Mouse (Mus musculus): ENCODE measurements around the gene Slc22a14. TPM values are rescaled to one million over a fixed set of nuclear protein-coding genes. Genes with fewer than 3 reads are reported as not detected.

Slc22a14 gene
- total and polyA plus RNA-seq, 3 experiments, result 0.12 TPM; not detected in 2

- peak; percentile 94 for DNase-seq
Measured at GRCm38 (mm10) chr9:119357331-119358057, 7.9 kb downstream of the Slc22a14 start, which contains the start of gene Xylb. TSS of gene Xylb (plus strand) at chr9:119357381.

DNA sequence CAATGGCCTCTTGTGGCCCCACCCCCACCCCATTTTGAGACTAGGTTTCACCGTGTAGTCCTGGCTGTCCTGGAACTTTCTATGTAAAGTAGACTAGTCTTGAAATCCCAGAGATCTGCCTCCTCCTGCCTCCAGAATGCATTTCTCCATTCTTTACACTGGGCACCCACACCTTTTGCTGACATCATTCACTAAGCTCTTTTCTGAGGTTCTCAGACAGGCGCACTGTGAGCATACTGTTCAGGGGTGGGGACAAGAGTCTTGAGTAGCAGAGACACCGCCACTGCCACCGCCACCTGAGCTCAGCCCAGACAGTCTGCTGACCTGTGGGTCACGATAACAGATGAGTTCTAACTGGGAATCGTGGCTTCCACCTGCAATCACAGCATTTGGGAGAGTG, 9.4 kb downstream of the Slc22a14 start:
- no peak for DNase-seq

DNA sequence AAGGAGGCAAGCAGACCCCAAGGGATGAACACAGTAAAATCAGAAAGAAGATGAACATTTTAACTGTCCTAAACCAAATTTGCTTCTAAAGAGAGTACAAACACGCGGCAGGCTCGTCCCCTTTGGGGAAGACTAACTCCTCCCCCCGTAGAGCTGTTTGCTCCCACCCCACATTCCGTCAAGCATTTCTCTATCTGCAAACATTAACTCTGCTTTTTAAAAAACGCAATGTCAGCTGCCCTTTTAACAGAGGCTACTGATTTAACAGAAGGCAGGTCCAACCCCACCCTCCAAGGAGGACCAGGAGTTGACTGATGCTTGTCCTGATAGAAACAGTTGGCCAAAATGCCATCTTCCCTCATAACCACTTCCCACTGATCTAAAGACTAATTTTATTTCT, 11.4 kb downstream of the Slc22a14 start:
- no peak for DNase-seq

- DNase-seq, result peak; percentile 77
Measured at GRCm38 (mm10) chr9:119352060-119352459, 13.3 kb downstream of the Slc22a14 start.

- DNase-seq, result no peak
Measured at GRCm38 (mm10) chr9:119350947-119351705, 14.2 kb downstream of the Slc22a14 start.

DNA sequence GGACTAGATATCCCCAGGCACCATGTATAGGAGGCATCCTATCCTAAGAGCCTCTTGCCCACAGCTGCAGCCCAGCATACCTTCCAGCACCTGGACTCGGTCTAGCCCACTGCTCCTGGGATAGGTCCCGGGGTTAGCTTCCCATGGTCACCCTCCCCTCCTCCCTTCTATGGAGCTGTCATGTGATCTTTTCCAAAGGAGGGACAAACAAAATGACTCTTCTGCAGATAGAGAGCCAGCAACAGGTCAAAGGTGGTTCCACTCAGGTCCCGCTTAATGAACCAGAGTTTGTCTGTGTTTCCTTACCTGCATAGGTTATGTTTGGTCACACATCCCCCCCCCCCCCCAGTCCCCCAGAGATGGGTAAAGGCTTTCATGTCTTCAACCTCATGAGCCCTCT, 14.8 kb downstream of the Slc22a14 start:
- no peak for DNase-seq

DNA sequence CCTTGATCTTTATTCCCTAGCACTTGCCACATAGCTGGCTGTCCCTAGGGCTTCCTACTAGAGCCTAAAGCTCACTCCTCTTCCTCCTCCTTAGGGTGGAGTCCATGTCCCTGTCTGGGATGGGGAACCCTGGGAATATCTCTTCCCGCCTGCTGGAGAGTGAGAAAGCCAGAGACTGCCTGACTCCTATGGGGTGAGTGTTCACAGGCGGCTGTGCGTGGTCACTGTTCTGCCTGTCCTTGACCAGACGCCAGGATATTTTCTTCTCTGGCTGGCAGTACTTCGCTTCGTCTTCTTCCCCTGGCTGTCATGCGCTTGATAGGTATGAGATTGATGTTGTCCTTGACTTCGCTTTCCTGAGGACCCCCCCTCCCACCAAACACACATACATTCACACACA, 19.0 kb downstream of the Slc22a14 start:
- DNase-seq, result peak; percentile 64

- no peak for DNase-seq
Measured at GRCm38 (mm10) chr9:119342728-119343127, 22.6 kb downstream of the Slc22a14 start.

GRCm38 (mm10) chr9:119340909-119341816, 24.2 kb downstream of the Slc22a14 start, which contains the start of gene Myd88:
TSS of gene Myd88 (minus strand) at chr9:119341411.
- peak; percentile 98 for DNase-seq

DNA sequence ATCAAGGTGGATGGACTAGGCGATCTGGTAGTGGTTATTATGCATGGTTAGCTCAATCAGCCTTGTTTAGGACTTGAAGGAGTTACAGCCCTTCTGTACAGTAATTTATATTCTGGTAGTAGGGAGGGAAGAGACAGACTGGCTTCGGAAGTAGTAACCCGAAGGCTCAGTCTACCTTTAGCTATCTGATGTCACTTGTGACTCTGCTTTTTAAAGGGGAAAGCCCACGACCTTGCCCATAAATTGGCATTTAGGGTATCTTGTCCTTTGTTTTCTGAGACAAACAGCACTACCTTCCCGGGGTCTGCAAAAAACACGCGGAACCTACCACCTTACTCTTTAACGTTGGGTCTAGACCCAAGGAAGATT, 25.2 kb downstream of the Slc22a14 start:
- no peak for DNase-seq

GRCm38 (mm10) chr9:119339558-119340211, 25.7 kb downstream of the Slc22a14 start, which contains the start of gene Acaa1a:
TSS of gene Acaa1a (plus strand) at chr9:119339676.
- peak; percentile 90 for DNase-seq

GRCm38 (mm10) chr9:119339106-119339505, 26.2 kb downstream of the Slc22a14 start:
- no peak for DNase-seq

DNA sequence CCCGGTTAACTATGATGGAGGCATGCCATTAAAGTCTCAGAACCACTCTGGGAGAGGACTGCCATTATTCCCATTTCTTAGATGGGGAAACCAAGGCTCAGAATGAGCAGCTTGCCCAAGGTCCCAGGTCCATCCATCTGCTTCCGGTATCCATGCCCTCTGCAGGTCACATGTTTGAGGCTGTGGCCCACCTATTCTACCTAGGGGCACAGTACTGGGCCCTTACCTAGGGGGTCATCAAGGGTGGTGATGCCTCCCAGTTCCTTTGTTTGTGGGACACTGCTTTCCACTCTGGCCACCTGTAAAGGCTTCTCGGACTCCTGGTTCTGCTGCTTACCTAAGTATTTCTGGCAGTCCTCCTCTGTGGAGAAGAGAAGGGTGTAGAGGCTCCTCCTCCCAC, 27.0 kb downstream of the Slc22a14 start:
- DNase-seq, result no peak

DNA sequence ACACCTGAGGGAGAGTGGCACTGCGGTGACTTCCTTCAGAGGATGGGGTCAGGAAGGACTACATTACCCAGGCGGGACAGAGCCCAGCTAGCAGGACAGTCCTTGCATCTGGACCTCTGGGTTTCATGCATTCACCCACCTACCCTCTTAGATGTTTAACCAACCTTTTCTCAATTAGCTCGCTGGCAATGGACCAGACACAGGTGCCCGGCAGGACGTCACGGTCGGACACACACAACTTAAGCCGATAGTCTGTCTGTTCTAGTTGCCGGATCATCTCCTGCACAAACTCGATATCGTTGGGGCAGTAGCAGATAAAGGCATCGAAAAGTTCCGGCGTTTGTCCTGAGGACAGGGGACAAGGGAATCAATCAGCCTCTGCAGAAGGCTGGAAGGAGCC, 27.5 kb downstream of the Slc22a14 start:
- no peak for DNase-seq

DNA sequence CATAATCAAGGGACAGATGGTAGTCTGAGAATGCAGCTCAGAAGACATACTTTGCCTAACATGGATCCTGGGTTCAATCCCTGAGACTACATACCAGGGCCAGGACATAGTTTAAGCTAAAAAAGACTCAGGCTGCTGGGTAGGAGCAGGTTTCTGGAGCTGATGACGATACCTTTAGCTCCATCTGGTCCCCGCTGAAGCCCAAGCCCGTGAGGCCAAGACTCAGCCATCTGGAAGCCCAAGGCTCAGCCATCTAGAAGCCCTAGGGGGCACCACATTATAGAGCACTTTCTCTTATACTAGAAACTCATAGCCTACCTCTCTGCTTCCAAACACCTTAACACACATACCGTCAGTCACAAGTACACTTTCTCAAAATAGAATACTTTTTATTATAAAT, 29.8 kb downstream of the Slc22a14 start:
- DNase-seq, result no peak

GRCm38 (mm10) chr9:119334834-119335233, 30.5 kb downstream of the Slc22a14 start:
- DNase-seq, result no peak

DNA sequence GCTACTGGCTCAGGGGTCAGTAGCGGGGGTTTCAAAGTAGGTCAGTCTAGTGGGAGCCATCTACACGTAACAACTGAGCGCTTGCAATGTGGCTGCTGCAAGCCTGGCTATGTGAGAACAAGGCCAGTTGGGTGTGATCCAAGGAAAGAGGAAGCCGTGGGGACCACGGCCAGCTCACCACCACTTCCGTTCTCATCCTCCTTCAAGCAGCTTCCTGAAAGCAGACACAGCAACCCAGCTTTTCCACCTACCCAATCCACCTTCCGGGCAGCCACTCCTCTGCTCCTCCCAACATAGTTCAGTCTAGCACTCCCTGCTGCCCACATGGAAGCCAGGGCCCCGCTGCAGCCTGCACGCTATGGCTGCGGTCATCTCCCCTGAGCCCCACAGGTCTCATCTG, 31.0 kb downstream of the Slc22a14 start:
- DNase-seq, result peak; percentile 58

GRCm38 (mm10) chr9:119330186-119330963, 35.0 kb downstream of the Slc22a14 start:
- peak; percentile 76 for DNase-seq

- no peak for DNase-seq
Measured at GRCm38 (mm10) chr9:119328488-119328887, 36.9 kb downstream of the Slc22a14 start.

DNA sequence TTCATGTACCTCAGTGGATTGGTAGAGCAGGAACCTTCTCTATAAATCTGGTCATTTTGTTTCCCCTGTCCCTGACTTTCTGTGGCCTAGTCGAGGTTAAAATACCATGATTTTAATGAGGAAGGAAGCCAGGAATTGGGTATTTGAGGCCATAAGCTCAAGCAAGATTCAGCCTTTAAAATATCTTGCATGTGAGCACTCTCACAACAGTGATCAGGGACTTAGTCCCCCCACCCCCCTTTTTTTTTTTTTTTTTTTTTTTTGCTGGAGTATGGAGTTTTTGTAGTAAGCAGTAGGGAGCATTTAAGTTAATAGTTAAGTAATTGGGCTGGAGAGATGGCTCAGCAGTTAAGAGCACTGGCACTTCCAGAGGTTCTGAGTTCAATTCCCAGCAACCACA, 41.2 kb downstream of the Slc22a14 start:
- DNase-seq, result no peak

DNA sequence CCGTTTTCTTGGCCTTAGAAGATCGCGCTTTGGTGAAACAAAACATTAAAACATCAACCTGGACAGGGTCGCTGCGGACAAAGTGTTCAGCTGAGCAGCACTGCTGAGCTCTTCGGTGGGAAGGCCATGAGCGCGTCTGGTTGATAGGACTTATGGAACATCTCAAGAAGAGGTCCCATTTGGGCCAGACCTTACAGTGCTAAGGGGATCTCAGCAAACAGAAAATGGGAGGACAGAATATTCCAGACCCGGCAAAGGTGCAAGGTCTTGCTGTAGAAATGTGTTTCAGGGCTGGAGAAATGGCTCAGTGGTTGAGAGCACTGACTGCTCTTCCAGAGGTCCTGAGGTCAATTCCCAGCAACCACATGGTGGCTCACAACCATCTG, 42.1 kb downstream of the Slc22a14 start:
- no peak for DNase-seq

All from adrenal gland, adult 2 months (tissue).